Mouse (Mus musculus) cerebellum, adult 11 months (tissue): ENCODE data around the gene Fdxr.
A peak's percentile ranks its signal among the peaks of the same experiment; 100 is the strongest.

ENCODE experiments used
- DNase-seq: peaks from one replicate; pipeline ENCODE4 v3.0.0; 2022

The Fdxr gene

DNA sequence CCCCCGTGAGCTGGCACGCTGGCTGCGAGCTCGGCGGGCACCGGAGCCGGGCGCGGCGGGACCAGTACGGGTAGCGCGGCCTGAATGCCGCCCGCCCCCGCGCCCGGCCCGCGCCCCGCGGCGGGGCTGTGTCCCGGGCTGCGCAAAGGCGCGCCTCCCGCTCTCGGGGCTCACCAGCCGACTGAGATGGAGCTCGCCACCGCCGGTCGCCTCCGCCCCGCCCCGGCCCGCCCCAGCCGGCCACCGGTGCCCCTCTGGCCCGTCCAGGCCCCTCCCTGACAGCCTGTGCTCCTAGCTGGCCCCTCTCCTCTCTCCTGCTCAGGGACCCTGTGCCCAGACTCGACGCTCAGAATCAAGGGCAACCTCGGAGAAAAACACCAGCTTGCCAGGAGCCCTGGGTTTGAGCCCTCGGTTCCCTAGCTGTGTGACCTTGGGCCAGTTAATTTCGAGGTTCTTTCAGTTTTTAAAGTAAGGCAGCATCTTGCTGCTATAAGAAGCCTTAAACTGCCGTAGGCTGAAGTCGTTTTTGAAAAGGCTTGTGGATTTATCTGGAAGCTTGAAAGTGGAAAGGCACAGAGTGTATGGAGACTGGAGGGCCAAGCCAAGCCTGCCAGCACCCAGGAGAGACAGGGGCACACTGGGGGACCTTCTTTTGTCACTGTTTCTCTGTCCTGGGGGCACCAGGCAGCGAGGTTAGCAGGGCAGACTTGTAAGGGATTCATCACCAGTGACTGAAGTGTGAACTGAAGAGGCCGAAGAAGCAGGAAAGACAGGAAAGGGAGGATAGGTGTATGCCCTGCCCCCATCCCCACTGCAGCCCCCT is 9.6 kb downstream of the Fdxr start, which contains the start of gene Grin2c:
Gene Grin2c (minus strand): TSS at position 183 of the 823 bp plus-strand sequence.
- peak; percentile 66 for DNase-seq

DNA sequence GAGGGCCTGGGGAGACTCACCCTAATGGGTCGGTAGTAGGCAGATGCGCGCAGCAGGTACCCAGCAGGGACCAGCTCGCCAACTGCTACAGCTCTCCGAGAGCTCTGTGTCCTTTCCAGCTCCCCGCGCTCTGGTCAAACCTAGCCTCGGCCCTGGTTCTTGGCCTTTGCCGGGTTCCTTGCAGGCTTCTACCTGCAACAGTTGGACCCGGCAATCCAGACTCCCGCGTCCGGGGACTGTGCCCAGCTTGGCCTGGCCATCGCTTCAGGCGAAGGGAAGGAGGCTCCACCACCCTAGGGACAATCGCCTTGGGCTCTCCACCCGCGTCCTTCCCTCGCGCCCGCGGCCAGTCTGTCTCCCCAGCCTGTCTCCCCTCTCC is 10.5 kb downstream of the Fdxr start:
- DNase-seq = peak; percentile 76

- peak; percentile 77 for DNase-seq
These were observed 11.0 kb downstream of the Fdxr start for GRCm38 (mm10) chr11:115265771-115266399.

GRCm38 (mm10) chr11:115264862-115265668 is 11.8 kb downstream of the Fdxr start:
- DNase-seq = no peak

- DNase-seq = peak; percentile 59
These were observed 12.6 kb downstream of the Fdxr start for GRCm38 (mm10) chr11:115264136-115264861.

DNA sequence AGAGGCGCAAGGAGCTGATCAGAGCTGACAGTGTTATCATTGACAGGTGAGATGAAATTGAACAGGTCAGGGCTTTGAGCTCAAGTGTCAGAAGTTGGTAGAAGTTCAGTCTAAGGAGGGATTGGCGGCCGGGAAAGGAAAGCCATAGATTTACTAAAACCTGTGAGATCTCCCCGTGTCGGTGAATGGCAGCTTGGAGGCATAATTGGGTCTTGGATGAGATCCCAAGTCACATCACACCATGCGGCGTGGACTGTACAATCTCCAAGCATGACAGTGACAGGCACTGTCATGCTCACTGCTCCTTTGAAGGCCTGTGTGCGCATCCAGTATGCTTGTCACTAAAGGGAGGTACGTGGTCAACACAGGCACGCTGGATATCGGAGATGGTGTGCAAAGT is 13.9 kb downstream of the Fdxr start:
- peak; percentile 59 for DNase-seq

DNA sequence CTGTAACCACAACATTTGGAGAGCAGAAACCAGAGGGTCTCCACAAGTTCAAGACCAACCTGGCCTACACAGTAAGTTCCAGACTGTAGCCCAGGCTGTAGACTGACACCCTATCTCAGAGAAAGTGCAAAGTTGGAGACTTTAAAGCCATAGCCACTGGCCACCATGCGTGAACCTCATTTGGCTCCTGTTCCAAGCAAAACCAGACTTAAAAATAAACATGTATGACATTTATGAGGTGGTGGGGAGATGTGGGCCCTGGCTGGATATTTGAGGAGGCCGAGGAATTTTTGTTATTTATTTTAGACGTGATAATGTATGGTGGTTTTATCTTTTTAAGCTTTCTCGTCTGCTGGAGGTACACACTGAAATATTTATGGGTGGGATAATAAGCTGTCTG is 17.7 kb downstream of the Fdxr start:
- no peak for DNase-seq

DNA sequence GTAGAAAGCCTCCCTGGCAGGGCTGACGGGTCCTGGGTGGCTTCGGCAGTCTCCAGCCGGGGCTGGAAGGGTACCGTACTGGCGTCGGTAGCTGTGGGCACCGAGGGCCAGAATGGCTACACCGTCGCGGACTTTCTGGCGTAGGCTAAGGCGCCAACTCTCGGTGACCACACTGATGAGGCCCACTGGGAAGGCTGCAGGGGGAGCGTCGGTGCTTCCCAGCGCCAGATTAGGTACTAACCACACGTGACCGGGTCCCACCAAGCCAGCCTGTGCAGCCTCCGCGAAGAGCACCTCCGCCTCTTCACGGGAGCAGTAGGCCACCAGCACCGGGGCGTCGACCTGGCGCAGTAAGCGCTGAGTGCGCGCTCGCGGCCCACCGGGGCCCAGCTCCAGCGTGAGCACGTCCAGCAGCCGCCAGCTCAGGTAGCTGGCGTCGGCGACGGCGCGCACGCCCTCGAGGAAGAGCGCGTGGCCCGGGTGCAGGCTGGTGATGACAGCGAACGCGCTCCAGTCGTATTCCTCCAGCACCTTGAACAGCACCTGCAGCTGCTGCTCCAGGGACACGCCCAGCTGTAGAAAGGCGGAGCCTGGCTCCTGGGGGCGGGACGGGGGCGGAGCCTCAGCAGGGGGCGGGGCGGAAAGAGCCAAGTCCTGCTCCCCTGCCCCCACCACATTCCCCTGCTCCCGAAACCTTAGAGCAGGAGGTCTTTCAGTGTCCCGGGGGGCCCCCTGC is 18.9 kb downstream of the Fdxr start:
- no peak for DNase-seq

- DNase-seq = no peak
These were observed 25.6 kb downstream of the Fdxr start for GRCm38 (mm10) chr11:115251258-115251657.

DNA sequence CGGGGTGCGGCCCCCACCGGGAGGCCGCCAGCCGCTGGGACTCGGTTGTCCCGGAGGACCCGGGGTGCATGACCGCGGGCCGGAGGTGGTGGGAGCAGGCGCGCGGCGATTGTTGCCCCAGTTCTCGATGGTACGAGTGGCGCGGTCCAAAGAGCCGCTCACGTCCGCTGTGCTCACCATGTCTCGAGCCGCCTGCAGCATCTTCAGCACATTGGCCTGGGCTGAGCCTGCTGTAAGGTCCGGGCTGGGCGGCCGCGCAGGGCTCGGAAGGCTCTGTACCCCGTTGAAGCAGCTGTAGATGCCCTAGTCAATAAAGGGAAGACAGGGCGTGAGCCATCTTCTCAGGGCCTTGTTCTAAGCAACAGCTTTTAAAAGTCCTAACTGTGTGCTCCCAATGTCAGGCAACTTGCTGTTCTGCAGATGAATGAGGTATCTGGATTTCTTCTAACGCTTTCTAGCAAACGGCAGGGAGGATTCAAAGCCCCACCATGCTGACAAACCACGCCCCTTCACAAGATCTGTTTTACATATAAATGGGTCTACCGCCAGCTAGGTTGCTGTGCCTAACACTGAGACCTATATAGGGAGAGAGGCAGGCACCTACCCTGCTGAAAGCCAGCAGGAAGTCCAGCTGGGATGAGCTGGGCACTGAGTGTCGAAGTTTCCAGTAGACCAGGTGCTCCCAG is 26.3 kb downstream of the Fdxr start:
- no peak for DNase-seq

- no peak for DNase-seq
These were observed 27.0 kb downstream of the Fdxr start for GRCm38 (mm10) chr11:115249721-115250404.

DNA sequence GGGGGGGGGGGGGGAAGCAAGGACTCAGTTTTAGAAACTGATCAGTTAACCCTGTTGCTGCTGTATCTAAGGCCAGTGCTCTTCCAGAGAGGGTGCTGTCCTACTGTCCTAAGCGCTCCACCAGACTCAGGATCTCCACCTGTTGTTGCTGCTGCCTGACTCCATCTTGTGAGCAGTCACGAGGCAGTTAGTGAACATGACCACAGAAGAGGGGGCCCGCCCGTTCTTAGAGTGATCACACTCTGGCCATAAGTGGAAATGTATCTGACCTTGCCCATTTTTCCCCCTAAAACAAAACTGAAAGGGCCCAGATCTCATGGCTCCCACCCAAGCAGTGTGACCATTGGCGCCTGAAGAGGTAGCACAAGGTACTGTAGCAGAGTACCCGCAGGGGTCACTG is 28.9 kb downstream of the Fdxr start:
- no peak for DNase-seq

- no peak for DNase-seq
These were observed 29.6 kb downstream of the Fdxr start for GRCm38 (mm10) chr11:115247240-115247639.

DNA sequence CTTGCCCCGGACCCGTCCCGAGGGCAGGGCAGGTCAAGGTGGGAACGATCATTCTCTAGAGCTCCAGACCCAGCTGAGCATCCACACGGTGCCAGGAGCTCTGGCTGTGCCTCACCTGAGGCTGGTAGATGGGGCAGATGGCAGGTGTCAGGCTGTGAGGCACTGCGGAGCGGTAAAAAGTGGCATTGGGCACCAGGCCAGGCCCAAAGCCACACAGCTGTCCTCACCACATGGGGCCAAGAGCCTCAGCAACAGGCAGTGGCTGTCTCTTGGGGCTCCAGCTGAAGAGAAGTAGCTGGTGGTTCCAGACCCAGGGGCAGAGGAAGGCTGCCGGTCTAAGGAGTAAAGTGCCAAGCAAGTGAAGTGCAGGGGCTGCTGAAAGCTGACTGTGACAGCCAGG is 30.5 kb downstream of the Fdxr start:
- DNase-seq = peak; percentile 73

GRCm38 (mm10) chr11:115244840-115245239 is 32.0 kb downstream of the Fdxr start:
- no peak for DNase-seq

DNA sequence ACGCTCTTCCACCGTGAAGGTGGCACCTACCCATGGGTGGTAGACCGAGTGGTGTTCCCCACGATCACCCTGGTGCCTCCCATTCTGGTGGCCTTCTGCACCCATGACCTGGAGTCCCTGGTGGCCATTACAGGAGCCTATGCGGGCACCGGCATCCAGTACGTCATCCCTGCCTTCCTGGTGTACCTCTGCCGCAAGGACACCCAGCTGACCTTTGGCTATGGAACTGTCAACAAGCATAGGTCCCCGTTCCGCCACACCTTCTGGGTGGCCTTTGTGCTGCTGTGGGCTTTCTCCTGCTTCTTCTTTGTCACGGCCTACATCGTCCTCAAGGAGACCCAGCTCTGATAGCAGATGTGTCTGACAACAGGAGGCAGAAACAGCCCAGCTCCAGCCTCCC is 33.1 kb downstream of the Fdxr start:
- no peak for DNase-seq

- no peak for DNase-seq
These were observed 34.1 kb downstream of the Fdxr start for GRCm38 (mm10) chr11:115242746-115243145.

GRCm38 (mm10) chr11:115241402-115241801 is 35.4 kb downstream of the Fdxr start:
- DNase-seq = no peak

DNA sequence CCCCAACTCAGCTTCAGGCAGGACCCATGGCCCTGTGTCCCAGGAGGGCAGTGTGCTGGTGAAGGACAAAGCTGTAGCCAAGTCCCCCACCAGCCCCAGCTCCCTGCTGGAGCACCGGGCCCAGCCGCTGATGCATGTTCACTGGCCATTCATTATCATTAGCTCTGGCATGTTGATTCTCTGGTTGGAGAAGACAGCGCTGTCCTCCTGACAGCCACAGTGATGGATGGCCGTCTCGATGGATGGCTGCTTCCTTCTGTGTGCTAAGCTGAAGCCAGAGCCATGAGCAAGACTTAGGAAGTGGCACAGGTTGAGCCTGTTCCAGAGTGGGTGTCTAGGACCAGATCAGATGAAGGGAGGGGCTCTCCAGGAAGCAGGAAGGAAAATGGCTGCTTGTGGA is 40.3 kb downstream of the Fdxr start:
- DNase-seq = no peak

- no peak for DNase-seq
These were observed 42.4 kb downstream of the Fdxr start for GRCm38 (mm10) chr11:115234320-115235044.
